Mouse (Mus musculus) heart, embryonic 12.5 days (tissue): Measurements from ENCODE around the gene Srl. TPM values are rescaled to one million over a fixed set of nuclear protein-coding genes. Genes with fewer than 3 reads are reported as not detected.

Source experiments
- ATAC-seq: fragments of 200-750 bp; cut with Nextera tagmentation; 2 replicates; pipeline ENCODE4 v1.8.0; 2017; ENCODE audit warnings: moderate TSS enrichment, moderate library complexity; ENCODE audit not compliant: insufficient number of reproducible peaks, low FRiP score
- H3K27ac ChIP-seq: fragments of 300-500 bp; sonication (generic); 2 replicates; pipeline ENCODE4 v1.5.1; 2016; ENCODE audit warnings: mild to moderate bottlenecking, moderate library complexity; ENCODE audit not compliant: poor library complexity, severe bottlenecking
- H3K27me3 ChIP-seq: fragments of 300-500 bp; sonication (generic); replicated peaks from 2 replicates; pipeline ENCODE4 v1.6.1; 2016; ENCODE audit warnings: mild to moderate bottlenecking, moderate library complexity
- H3K36me3 ChIP-seq: fragments of 300-500 bp; sonication (generic); 2 replicates; pipeline ENCODE4 v1.6.1; 2016; ENCODE audit warnings: mild to moderate bottlenecking, moderate library complexity
- H3K4me1 ChIP-seq: fragments of 300-500 bp; sonication (generic); replicated peaks from 2 replicates; pipeline ENCODE4 v1.6.1; 2016; ENCODE audit warnings: mild to moderate bottlenecking
- H3K4me2 ChIP-seq: fragments of 300-500 bp; sonication (generic); 2 replicates; pipeline ENCODE4 v1.6.1; 2016; ENCODE audit warnings: mild to moderate bottlenecking, moderate library complexity
- H3K4me3 ChIP-seq: fragments of 300-500 bp; sonication (generic); 2 replicates; pipeline ENCODE4 v1.5.1; 2016; ENCODE audit warnings: mild to moderate bottlenecking
- H3K9ac ChIP-seq: fragments of 300-500 bp; sonication (generic); 2 replicates; pipeline ENCODE4 v1.6.1; 2016; ENCODE audit warnings: mild to moderate bottlenecking, moderate library complexity
- H3K9me3 ChIP-seq: fragments of 300-500 bp; sonication (generic); replicated peaks from 2 replicates; pipeline ENCODE4 v1.6.1; 2016; ENCODE audit warnings: mild to moderate bottlenecking, moderate library complexity
- WGBS: fragments of 180-500 bp; shearing (Covaris S2); methylation state at CpG from one replicate; pipeline ENCODE4 v1.1.7; 2016; 5-methylcytosine and 5-hydroxymethylcytosine counted together
- polyA plus RNA-seq: library from polyadenylated mRNA; unstranded; fragments of >200 nt; fragmentation: Nextera tagmentation; extraction: Ambion mirVana; gene quantifications from 2 replicates; pipeline ENCODE4 v1.2.1, GENCODE M21; 2016

Gene Srl
- polyA plus RNA-seq, 1 experiment from 2014 or later = 230 TPM

GRCm38 (mm10) chr16:4469599-4470352, 71.8 kb downstream of the Srl start:
- ATAC-seq = no peak
- no peak overlapping the region for H3K4me3 ChIP-seq
- WGBS = 45% methylated on average over 10 of the region's 10 CpGs
- H3K27me3 ChIP-seq = no peaks in the 10 kb centered on the region
- H3K4me2 ChIP-seq = no peak overlapping the region
- no peak overlapping the region for H3K27ac ChIP-seq
- H3K9ac ChIP-seq = no peak overlapping the region
- H3K36me3 ChIP-seq = no peaks in the 10 kb centered on the region
- H3K9me3 ChIP-seq = no peaks in the 10 kb centered on the region
- H3K4me1 ChIP-seq = peaks cover 5% of the 10 kb centered on the region

GRCm38 (mm10) chr16:4464529-4465089, 77.0 kb downstream of the Srl start:
- 76% methylated on average over 9 of the region's 9 CpGs for WGBS
- no peaks in the 10 kb centered on the region for H3K4me1 ChIP-seq
- H3K27me3 ChIP-seq = no peaks in the 10 kb centered on the region; the same call in 1 of the 2 replicates
- H3K9me3 ChIP-seq = no peaks in the 10 kb centered on the region
- H3K4me3 ChIP-seq = no peak overlapping the region
- no peak for ATAC-seq
- H3K36me3 ChIP-seq = no peaks in the 10 kb centered on the region
- no peak overlapping the region for H3K27ac ChIP-seq
- H3K4me2 ChIP-seq = no peak overlapping the region
- peak overlapping the region; percentile 45; the same call in 1 of the 2 replicates for H3K9ac ChIP-seq

GRCm38 (mm10) chr16:4457927-4458326, 83.7 kb downstream of the Srl start:
- H3K27me3 ChIP-seq = no peaks in the 10 kb centered on the region
- no peak overlapping the region for H3K9ac ChIP-seq
- H3K36me3 ChIP-seq = no peaks in the 10 kb centered on the region
- no peak overlapping the region for H3K27ac ChIP-seq
- ATAC-seq = no peak
- WGBS = 75% methylated on average over 3 of the region's 3 CpGs
- no peak overlapping the region for H3K4me3 ChIP-seq
- H3K4me2 ChIP-seq = no peak overlapping the region
- no peaks in the 10 kb centered on the region for H3K9me3 ChIP-seq
- H3K4me1 ChIP-seq = no peaks in the 10 kb centered on the region

- Histone ChIP-seq H3K9ac (no peak overlapping the region), H3K27me3 (no peaks in the 10 kb centered on the region), H3K36me3 (no peaks in the 10 kb centered on the region), H3K4me1 (no peaks in the 10 kb centered on the region), H3K4me3 (no peak overlapping the region), H3K9me3 (no peaks in the 10 kb centered on the region), H3K27ac (no peak overlapping the region), H3K4me2 (no peak overlapping the region)
- ATAC-seq = no peak
- WGBS = 81% methylated on average over 5 of the region's 5 CpGs
These were observed 85.2 kb downstream of the Srl start for GRCm38 (mm10) chr16:4456391-4456790.

- 78% methylated on average over 4 of the region's 4 CpGs for WGBS
- no peaks in the 10 kb centered on the region for H3K9me3 ChIP-seq
- no peak overlapping the region for H3K4me2 ChIP-seq
- H3K4me3 ChIP-seq = no peak overlapping the region
- H3K36me3 ChIP-seq = no peaks in the 10 kb centered on the region
- no peak overlapping the region for H3K9ac ChIP-seq
- H3K27me3 ChIP-seq = no peaks in the 10 kb centered on the region
- H3K27ac ChIP-seq = no peak overlapping the region
- no peaks in the 10 kb centered on the region for H3K4me1 ChIP-seq
- no peak for ATAC-seq
These were observed 85.9 kb downstream of the Srl start for GRCm38 (mm10) chr16:4455693-4456092.

- H3K27me3 ChIP-seq = no peaks in the 10 kb centered on the region
- H3K36me3 ChIP-seq = no peaks in the 10 kb centered on the region
- H3K4me3 ChIP-seq = no peak overlapping the region
- no peaks in the 10 kb centered on the region for H3K9me3 ChIP-seq
- H3K4me2 ChIP-seq = no peak overlapping the region
- no peak for ATAC-seq
- no peak overlapping the region for H3K9ac ChIP-seq
- no peaks in the 10 kb centered on the region for H3K4me1 ChIP-seq
- H3K27ac ChIP-seq = no peak overlapping the region
- WGBS = 79% methylated on average over 7 of the region's 7 CpGs
These were observed 87.1 kb downstream of the Srl start for GRCm38 (mm10) chr16:4454563-4454962.

- no peaks in the 10 kb centered on the region for H3K36me3 ChIP-seq
These were observed 92.2 kb downstream of the Srl start for GRCm38 (mm10) chr16:4449418-4449817.

GRCm38 (mm10) chr16:4448235-4448634, 93.4 kb downstream of the Srl start:
- WGBS = 41% methylated on average over 9 of the region's 9 CpGs
- H3K9me3 ChIP-seq = no peaks in the 10 kb centered on the region
- no peak overlapping the region for H3K4me3 ChIP-seq
- ATAC-seq = no peak
- H3K9ac ChIP-seq = no peak overlapping the region
- H3K36me3 ChIP-seq = no peaks in the 10 kb centered on the region
- H3K27me3 ChIP-seq = no peaks in the 10 kb centered on the region
- no peak overlapping the region for H3K4me2 ChIP-seq
- H3K4me1 ChIP-seq = 0 out of 2 replicates have a peak, but pooled peaks cover 2% of the 10 kb centered on the region
- H3K27ac ChIP-seq = no peak overlapping the region

More at GRCm38 (mm10) chr16:4449418-4449817, 92.2 kb downstream of the Srl start:
- Histone ChIP-seq H3K27me3 (no peaks in the 10 kb centered on the region), H3K9ac (no peak overlapping the region), H3K4me1 (0 out of 2 replicates have a peak, but pooled peaks cover 2% of the 10 kb centered on the region), H3K9me3 (no peaks in the 10 kb centered on the region), H3K27ac (no peak overlapping the region), H3K4me3 (no peak overlapping the region), H3K4me2 (no peak overlapping the region)
- no peak for ATAC-seq
- WGBS = 84% methylated on average over 6 of the region's 6 CpGs

- no peak overlapping the region for H3K27ac ChIP-seq
- no peaks in the 10 kb centered on the region for H3K36me3 ChIP-seq
- no peak overlapping the region for H3K9ac ChIP-seq
- ATAC-seq = no peak
- H3K9me3 ChIP-seq = no peaks in the 10 kb centered on the region
- H3K27me3 ChIP-seq = no peaks in the 10 kb centered on the region
- no peak overlapping the region for H3K4me2 ChIP-seq
- no peak overlapping the region for H3K4me3 ChIP-seq
- H3K4me1 ChIP-seq = 0 out of 2 replicates have a peak, but pooled peaks cover 2% of the 10 kb centered on the region
- 54% methylated on average over 4 of the region's 4 CpGs for WGBS
These were observed 95.2 kb downstream of the Srl start for GRCm38 (mm10) chr16:4446395-4446794.

GRCm38 (mm10) chr16:4444378-4444777, 97.2 kb downstream of the Srl start:
- no peak overlapping the region for H3K4me3 ChIP-seq
- H3K36me3 ChIP-seq = no peaks in the 10 kb centered on the region
- WGBS = 66% methylated on average over 1 of the region's 1 CpGs
- H3K27ac ChIP-seq = no peak overlapping the region
- no peak overlapping the region for H3K9ac ChIP-seq
- no peak overlapping the region for H3K4me2 ChIP-seq
- H3K4me1 ChIP-seq = 0 out of 2 replicates have a peak, but pooled peaks cover 2% of the 10 kb centered on the region
- no peaks in the 10 kb centered on the region for H3K27me3 ChIP-seq
- ATAC-seq = no peak
- no peaks in the 10 kb centered on the region for H3K9me3 ChIP-seq

GRCm38 (mm10) chr16:4439302-4440066, 102.1 kb downstream of the Srl start:
- Histone ChIP-seq H3K9me3 (no peaks in the 10 kb centered on the region), H3K4me3 (no peak overlapping the region), H3K27me3 (no peaks in the 10 kb centered on the region), H3K36me3 (no peaks in the 10 kb centered on the region), H3K4me1 (peaks cover 7% of the 10 kb centered on the region; the same call in 1 of the 2 replicates), H3K4me2 (no peak overlapping the region), H3K9ac (no peak overlapping the region), H3K27ac (no peak overlapping the region)
- ATAC-seq = no peak
- 72% methylated on average over 10 of the region's 10 CpGs for WGBS
